Mouse (Mus musculus): ENCODE results near the gene Rapgef6. TPM values are rescaled to one million over a fixed set of nuclear protein-coding genes. Genes with fewer than 3 reads are reported as not detected.
A peak's percentile ranks its signal among the peaks of the same experiment; 100 is the strongest.

The Rapgef6 gene
- polyA plus RNA-seq, 1 experiment: 15.7 TPM

GRCm38 (mm10) chr11:54724353-54725034 lies 201.8 kb downstream of the Rapgef6 start:
- Histone ChIP-seq H3K4me1 (ENCODE audit: control insufficient read depth, insufficient read depth, low read length) (peaks cover 20% of the 10 kb centered on the region), H3K4me3 (ENCODE audit: insufficient read depth, low read length) (no peak overlapping the region), H3K27ac (ENCODE audit: insufficient read depth, low read length) (peak overlapping the region; percentile 81)
- no peak for TF ChIP-seq CTCF (IDR thresholded peaks at IDR 0.05; ENCODE audit: extremely low read depth, insufficient read depth, low read length)
- no peak for TF ChIP-seq POLR2A (IDR thresholded peaks at IDR 0.05; ENCODE audit: extremely low read depth, insufficient read depth, low read length)

- TF ChIP-seq POLR2A (IDR thresholded peaks at IDR 0.05; ENCODE audit: extremely low read depth, insufficient read depth, low read length) (no peak), CTCF (IDR thresholded peaks at IDR 0.05; ENCODE audit: extremely low read depth, insufficient read depth, low read length) (0 out of 2 replicates have a peak, but pooled peaks have one; percentile 12)
- no peak overlapping the region for H3K4me3 ChIP-seq (ENCODE audit: insufficient read depth, low read length)
- H3K27ac ChIP-seq (ENCODE audit: insufficient read depth, low read length): peak overlapping the region; percentile 17; the same call in 1 of the 2 replicates
- peaks cover 22% of the 10 kb centered on the region for H3K4me1 ChIP-seq (ENCODE audit: control insufficient read depth, insufficient read depth, low read length)
Observed at GRCm38 (mm10) chr11:54726571-54727062, 204.0 kb downstream of the Rapgef6 start.

- H3K4me3 ChIP-seq (ENCODE audit: insufficient read depth, low read length): no peak overlapping the region
- TF ChIP-seq CTCF (IDR thresholded peaks at IDR 0.05; ENCODE audit: extremely low read depth, insufficient read depth, low read length): no peak
- no peak for TF ChIP-seq POLR2A (IDR thresholded peaks at IDR 0.05; ENCODE audit: extremely low read depth, insufficient read depth, low read length)
- peaks cover 22% of the 10 kb centered on the region for H3K4me1 ChIP-seq (ENCODE audit: control insufficient read depth, insufficient read depth, low read length)
- peak overlapping the region; percentile 17; the same call in 1 of the 2 replicates for H3K27ac ChIP-seq (ENCODE audit: insufficient read depth, low read length)
Observed at GRCm38 (mm10) chr11:54727327-54727901, 204.8 kb downstream of the Rapgef6 start.

- no peak overlapping the region for H3K4me3 ChIP-seq (ENCODE audit: insufficient read depth, low read length)
- H3K4me1 ChIP-seq (ENCODE audit: control insufficient read depth, insufficient read depth, low read length): peaks cover 22% of the 10 kb centered on the region
- H3K27ac ChIP-seq (ENCODE audit: insufficient read depth, low read length): no peak overlapping the region
- TF ChIP-seq POLR2A (IDR thresholded peaks at IDR 0.05; ENCODE audit: extremely low read depth, insufficient read depth, low read length) (no peak), CTCF (IDR thresholded peaks at IDR 0.05; ENCODE audit: extremely low read depth, insufficient read depth, low read length) (no peak)
Observed at GRCm38 (mm10) chr11:54728371-54728770, 205.7 kb downstream of the Rapgef6 start.

- TF ChIP-seq POLR2A (IDR thresholded peaks at IDR 0.05; ENCODE audit: extremely low read depth, insufficient read depth, low read length) (no peak), CTCF (IDR thresholded peaks at IDR 0.05; ENCODE audit: extremely low read depth, insufficient read depth, low read length) (no peak)
- peaks cover 26% of the 10 kb centered on the region for H3K4me1 ChIP-seq (ENCODE audit: control insufficient read depth, insufficient read depth, low read length)
- no peak overlapping the region for H3K4me3 ChIP-seq (ENCODE audit: insufficient read depth, low read length)
- no peak overlapping the region for H3K27ac ChIP-seq (ENCODE audit: insufficient read depth, low read length)
Observed at GRCm38 (mm10) chr11:54729311-54729710, 206.7 kb downstream of the Rapgef6 start.

GRCm38 (mm10) chr11:54730931-54731330 lies 208.3 kb downstream of the Rapgef6 start:
- TF ChIP-seq POLR2A (IDR thresholded peaks at IDR 0.05; ENCODE audit: extremely low read depth, insufficient read depth, low read length): no peak
- TF ChIP-seq CTCF (IDR thresholded peaks at IDR 0.05; ENCODE audit: extremely low read depth, insufficient read depth, low read length): no peak
- H3K27ac ChIP-seq (ENCODE audit: insufficient read depth, low read length): no peak overlapping the region
- H3K4me1 ChIP-seq (ENCODE audit: control insufficient read depth, insufficient read depth, low read length): peaks cover 21% of the 10 kb centered on the region
- H3K4me3 ChIP-seq (ENCODE audit: insufficient read depth, low read length): no peak overlapping the region

GRCm38 (mm10) chr11:54731367-54731766 lies 208.7 kb downstream of the Rapgef6 start:
- TF ChIP-seq CTCF (IDR thresholded peaks at IDR 0.05; ENCODE audit: extremely low read depth, insufficient read depth, low read length): no peak
- TF ChIP-seq POLR2A (IDR thresholded peaks at IDR 0.05; ENCODE audit: extremely low read depth, insufficient read depth, low read length): no peak
- Histone ChIP-seq H3K27ac (ENCODE audit: insufficient read depth, low read length) (no peak overlapping the region), H3K4me1 (ENCODE audit: control insufficient read depth, insufficient read depth, low read length) (peaks cover 18% of the 10 kb centered on the region), H3K4me3 (ENCODE audit: insufficient read depth, low read length) (no peak overlapping the region)

- H3K4me1 ChIP-seq (ENCODE audit: control insufficient read depth, insufficient read depth, low read length): peaks cover 7% of the 10 kb centered on the region; the same call in 1 of the 2 replicates
- TF ChIP-seq CTCF (IDR thresholded peaks at IDR 0.05; ENCODE audit: extremely low read depth, insufficient read depth, low read length) (no peak), POLR2A (IDR thresholded peaks at IDR 0.05; ENCODE audit: extremely low read depth, insufficient read depth, low read length) (no peak)
- no peak overlapping the region for H3K27ac ChIP-seq (ENCODE audit: insufficient read depth, low read length)
- no peak overlapping the region for H3K4me3 ChIP-seq (ENCODE audit: insufficient read depth, low read length)
Observed at GRCm38 (mm10) chr11:54733546-54733945, 210.9 kb downstream of the Rapgef6 start.

GRCm38 (mm10) chr11:54735114-54735513 lies 212.5 kb downstream of the Rapgef6 start:
- H3K4me3 ChIP-seq (ENCODE audit: insufficient read depth, low read length): no peak overlapping the region
- H3K27ac ChIP-seq (ENCODE audit: insufficient read depth, low read length): no peak overlapping the region
- TF ChIP-seq CTCF (IDR thresholded peaks at IDR 0.05; ENCODE audit: extremely low read depth, insufficient read depth, low read length): no peak
- no peak for TF ChIP-seq POLR2A (IDR thresholded peaks at IDR 0.05; ENCODE audit: extremely low read depth, insufficient read depth, low read length)
- 0 out of 2 replicates have a peak, but pooled peaks cover 5% of the 10 kb centered on the region for H3K4me1 ChIP-seq (ENCODE audit: control insufficient read depth, insufficient read depth, low read length)

Measured in cortical plate, adult 2 months (tissue).